Mouse (Mus musculus) activated CD4-positive, CD25-positive, alpha-beta regulatory T cell, adult 4 months (primary cell): ENCODE data around the gene Auts2. TPM values are rescaled to one million over a fixed set of nuclear protein-coding genes. Genes with fewer than 3 reads are reported as not detected.

Experiments used
- ATAC-seq: one replicate; pipeline ENCODE4 v1.8.0; 2017
- polyA plus RNA-seq, 2 experiments: library from polyadenylated mRNA; unstranded; fragments of 100-300 nt; shearing (Covaris generic); gene quantifications; one replicate each; pipeline ENCODE4 v1.2.1; 2017

Gene Auts2
- polyA plus RNA-seq, 2 experiments from 2014 or later, result 0.26 TPM; not detected in 1

- no peak for ATAC-seq
Observed at GRCm38 (mm10) chr5:131775672-131776071, 767.5 kb downstream of the Auts2 start.

- ATAC-seq, result no peak
Observed at GRCm38 (mm10) chr5:131775222-131775621, 767.9 kb downstream of the Auts2 start.

- no peak for ATAC-seq
Observed at GRCm38 (mm10) chr5:131774792-131775191, 768.4 kb downstream of the Auts2 start.

GRCm38 (mm10) chr5:131772616-131773015, 770.5 kb downstream of the Auts2 start:
- no peak for ATAC-seq

GRCm38 (mm10) chr5:131769273-131769672, 773.9 kb downstream of the Auts2 start:
- no peak for ATAC-seq

GRCm38 (mm10) chr5:131767699-131768264, 775.4 kb downstream of the Auts2 start:
- ATAC-seq, result no peak

- no peak for ATAC-seq
Observed at GRCm38 (mm10) chr5:131767176-131767575, 776.0 kb downstream of the Auts2 start.

GRCm38 (mm10) chr5:131759432-131759831, 783.7 kb downstream of the Auts2 start:
- ATAC-seq, result no peak

GRCm38 (mm10) chr5:131750330-131750729, 792.8 kb downstream of the Auts2 start:
- no peak for ATAC-seq

- no peak for ATAC-seq
Observed at GRCm38 (mm10) chr5:131749211-131749610, 793.9 kb downstream of the Auts2 start.

GRCm38 (mm10) chr5:131743069-131743468, 800.1 kb downstream of the Auts2 start:
- no peak for ATAC-seq

GRCm38 (mm10) chr5:131737476-131737875, 805.7 kb downstream of the Auts2 start:
- ATAC-seq, result no peak

- no peak for ATAC-seq
Observed at GRCm38 (mm10) chr5:131733324-131733660, 809.9 kb downstream of the Auts2 start.

- ATAC-seq, result no peak
Observed at GRCm38 (mm10) chr5:131732631-131733323, 810.4 kb downstream of the Auts2 start.

- no peak for ATAC-seq
Observed at GRCm38 (mm10) chr5:131729456-131729855, 813.7 kb downstream of the Auts2 start.

GRCm38 (mm10) chr5:131727909-131728308, 815.2 kb downstream of the Auts2 start:
- no peak for ATAC-seq

- no peak for ATAC-seq
Observed at GRCm38 (mm10) chr5:131724508-131724907, 818.6 kb downstream of the Auts2 start.

- ATAC-seq, result no peak
Observed at GRCm38 (mm10) chr5:131722791-131723190, 820.4 kb downstream of the Auts2 start.

GRCm38 (mm10) chr5:131722361-131722760, 820.8 kb downstream of the Auts2 start:
- ATAC-seq, result no peak

- no peak for ATAC-seq
Observed at GRCm38 (mm10) chr5:131718013-131718412, 825.1 kb downstream of the Auts2 start.

- ATAC-seq, result no peak
Observed at GRCm38 (mm10) chr5:131717359-131717965, 825.7 kb downstream of the Auts2 start.

- no peak for ATAC-seq
Observed at GRCm38 (mm10) chr5:131714979-131715378, 828.2 kb downstream of the Auts2 start.

- ATAC-seq, result no peak
Observed at GRCm38 (mm10) chr5:131712441-131712840, 830.7 kb downstream of the Auts2 start.

- ATAC-seq, result no peak
Observed at GRCm38 (mm10) chr5:131711474-131712129, 831.5 kb downstream of the Auts2 start.
